In genomic region chr3:79566716-79567691, GRCm38 (mm10) we compare ENCODE assay signal across 7 mouse cellular contexts. TPM values are rescaled to one million over a fixed set of nuclear protein-coding genes. Genes with fewer than 3 reads are reported as not detected.
DNase-seq lines count a peak whose midpoint lies in the region; ATAC-seq and TF ChIP-seq lines count a peak whose summit lies in the region.

No protein-coding gene starts in this region.

- no peaks in the 10 kb centered on the region for H3K27me3 ChIP-seq in erythroblast, embryonic 14.5 days (ENCODE audit: control insufficient read depth)
- H3K27me3 ChIP-seq in hindbrain, embryonic 16.5 days (replicated peaks; ENCODE audit: control insufficient read depth, insufficient read depth, low read length) = no peaks in the 10 kb centered on the region
- H3K27me3 ChIP-seq in liver, postnatal 0 days (ENCODE audit: insufficient read depth, low read length) = no peaks in the 10 kb centered on the region

- peaks cover 40% of the 10 kb centered on the region for H3K36me3 ChIP-seq in erythroblast, embryonic 14.5 days (ENCODE audit: control insufficient read depth)
- no peaks in the 10 kb centered on the region for H3K36me3 ChIP-seq in hindbrain, embryonic 16.5 days (ENCODE audit: control insufficient read depth, insufficient read depth, low read length)
- no peaks in the 10 kb centered on the region for H3K36me3 ChIP-seq in liver, postnatal 0 days (replicated peaks; ENCODE audit: insufficient read depth, low read length)

- H3K9me3 ChIP-seq in erythroblast, embryonic 14.5 days (ENCODE audit: control insufficient read depth, low read length) = no peaks in the 10 kb centered on the region
- H3K9me3 ChIP-seq in hindbrain, embryonic 16.5 days (ENCODE audit: control insufficient read depth, low read length) = no peaks in the 10 kb centered on the region
- no peaks in the 10 kb centered on the region for H3K9me3 ChIP-seq in liver, postnatal 0 days (ENCODE audit: low read length)

- peak overlapping the region; percentile 99 for H3K4me3 ChIP-seq in erythroblast, embryonic 14.5 days (replicated peaks)
- H3K4me3 ChIP-seq in hindbrain, embryonic 16.5 days (ENCODE audit: low read length) = peak overlapping the region; percentile 84
- H3K4me3 ChIP-seq in liver, postnatal 0 days (ENCODE audit: low read depth, low read length) = peak overlapping the region; percentile 88

- H3K4me2 ChIP-seq in hindbrain, embryonic 16.5 days (ENCODE audit: low read length) = peak overlapping the region; percentile 95
- H3K4me2 ChIP-seq in liver, postnatal 0 days (ENCODE audit: low read depth, low read length) = peak overlapping the region; percentile 88

- DNase-seq in ovary, adult 18-20 months (ENCODE audit: low spot score) = peak; percentile 8
- no peak for DNase-seq in ovary, postnatal 36 days (ENCODE audit: low spot score)
- peak; percentile 24 for DNase-seq in adipocyte (ENCODE audit: low spot score)
- peak; percentile 39 for DNase-seq in liver, postnatal 0 days
- peak; percentile 21 for DNase-seq in right cerebral cortex, postnatal 25 days

- 1% methylated on average over 52 of the region's 60 CpGs for WGBS in hindbrain, embryonic 16.5 days
- WGBS in liver, postnatal 0 days (ENCODE audit: insufficient replicate concordance) = 4% methylated on average over 48 of the region's 60 CpGs

- peak overlapping the region; percentile 82 for H3K27ac ChIP-seq in hindbrain, embryonic 16.5 days (ENCODE audit: low read depth, low read length)
- peak overlapping the region; percentile 90 for H3K27ac ChIP-seq in liver, postnatal 0 days (ENCODE audit: low read depth)

- no peak for TF ChIP-seq CTCF in liver, postnatal 0 days (IDR thresholded peaks at IDR 0.05; ENCODE audit: low read depth)

- no peak; the same call in none of the 2 replicates for ATAC-seq in hindbrain, embryonic 16.5 days
- ATAC-seq in liver, postnatal 0 days = no peak; the same call in 1 of the 2 replicates

- TF ChIP-seq EP300 in liver, postnatal 0 days (IDR thresholded peaks at IDR 0.05; ENCODE audit: low read depth) = no peak

- H3K4me1 ChIP-seq in erythroblast, embryonic 14.5 days (ENCODE audit: control insufficient read depth) = peaks cover 76% of the 10 kb centered on the region
- H3K4me1 ChIP-seq in hindbrain, embryonic 16.5 days (ENCODE audit: control insufficient read depth, insufficient read depth, low read depth, low read length) = peaks cover 4% of the 10 kb centered on the region
- H3K4me1 ChIP-seq in liver, postnatal 0 days (ENCODE audit: insufficient read depth) = peaks cover 19% of the 10 kb centered on the region

- H3K9ac ChIP-seq in hindbrain, embryonic 16.5 days (ENCODE audit: low read depth, low read length) = peak overlapping the region; percentile 86
- peak overlapping the region; percentile 87 for H3K9ac ChIP-seq in liver, postnatal 0 days (replicated peaks)

RNA-seq across cellular contexts. Expression of gene Fnip2, which starts 0.6 kb away (rescaled TPM):
- polyA plus RNA-seq in erythroblast, embryonic 14.5 days (2012) = 0.36 and 0.43 TPM in 2 replicates
- 4.5 and 5.5 TPM in 2 replicates for polyA plus RNA-seq in hindbrain, embryonic 16.5 days (2015; fragmentation: Nextera tagmentation; extraction: Ambion mirVana)
- polyA plus RNA-seq in liver, postnatal 0 days (2015; fragmentation: Nextera tagmentation; extraction: Ambion mirVana) = 2.4 and 3.0 TPM in 2 replicates

RNA-seq across cellular contexts. Expression of gene Ppid, which starts 24.1 kb away (rescaled TPM):
- polyA plus RNA-seq in erythroblast, embryonic 14.5 days (2012) = 2.2 and 2.5 TPM in 2 replicates
- 145 and 146 TPM in 2 replicates for polyA plus RNA-seq in hindbrain, embryonic 16.5 days (2015; fragmentation: Nextera tagmentation; extraction: Ambion mirVana)
- 31.5 and 36.6 TPM in 2 replicates for polyA plus RNA-seq in liver, postnatal 0 days (2015; fragmentation: Nextera tagmentation; extraction: Ambion mirVana)
